Mouse (Mus musculus) thymus, adult 2 months (tissue): Measurements from ENCODE around the gene Olfr698.

Experiments
- CTCF ChIP-seq: fragments of 200-500 bp; IDR thresholded peaks from 2 replicates; pipeline ENCODE4 v1.5.1; 2012; ENCODE audit warnings: mild to moderate bottlenecking, control low read depth, low read length, moderate library complexity, borderline replicate concordance; ENCODE audit not compliant: control insufficient read depth, poor library complexity, insufficient read depth; ENCODE audit errors: extremely low read depth
- POLR2A ChIP-seq: fragments of 200-500 bp; IDR thresholded peaks from 2 replicates; pipeline ENCODE4 v1.6.1; 2012; ENCODE audit warnings: mild to moderate bottlenecking, low read length, control low read depth, moderate library complexity; ENCODE audit not compliant: control insufficient read depth, poor library complexity, insufficient read depth; ENCODE audit errors: extremely low read depth

DNA sequence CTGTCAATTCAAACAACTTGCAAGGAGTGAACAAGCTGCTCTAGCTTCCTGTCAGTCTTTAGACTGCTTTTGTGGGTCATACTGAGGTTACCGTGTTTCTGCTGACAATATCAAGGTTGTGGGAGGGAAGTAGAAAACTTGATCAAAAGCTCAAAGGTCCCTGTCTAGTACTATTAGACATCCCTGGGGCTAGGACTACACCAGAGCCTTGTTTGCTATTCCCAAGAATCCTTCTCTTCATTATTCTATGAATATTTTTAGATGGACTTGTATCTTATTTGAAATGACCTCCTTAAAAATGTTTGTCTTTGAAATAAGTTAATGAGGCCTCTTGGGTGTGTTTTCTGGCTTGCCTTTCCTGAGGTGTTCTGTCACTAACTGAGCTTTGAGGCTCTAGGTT, 37.9 kb upstream of the Olfr698 start, which contains the start of gene Olfr699:
- no peak for TF ChIP-seq CTCF
- no peak for TF ChIP-seq POLR2A
